Mouse (Mus musculus) lung, embryonic 16.5 days (tissue): Measurements from ENCODE around the gene Fgf14. TPM values are rescaled to one million over a fixed set of nuclear protein-coding genes. Genes with fewer than 3 reads are reported as not detected.
"Not testable (repeated sequence)": the region's sequence is repeated elsewhere in the genome, so short reads cannot be mapped to it uniquely, and the experiment has no call there.

Source experiments
- ATAC-seq: fragments of 200-750 bp; cut with Nextera tagmentation; 2 replicates; pipeline ENCODE4 v1.8.0; 2017; ENCODE audit warnings: low read depth, mild to moderate bottlenecking, moderate library complexity
- H3K27ac ChIP-seq: fragments of 300-500 bp; sonication (generic); 2 replicates; pipeline ENCODE4 v1.5.1; 2014; ENCODE audit warnings: mild to moderate bottlenecking, control low read depth, low read length
- H3K27me3 ChIP-seq: fragments of 300-500 bp; sonication (generic); 2 replicates; pipeline ENCODE4 v1.6.1; 2014; ENCODE audit warnings: low read depth, low read length, mixed read lengths; ENCODE audit not compliant: control insufficient read depth, insufficient read depth
- H3K36me3 ChIP-seq: fragments of 300-500 bp; sonication (generic); 2 replicates; pipeline ENCODE4 v1.6.1; 2014; ENCODE audit warnings: low read length; ENCODE audit not compliant: control insufficient read depth, insufficient read depth
- H3K4me1 ChIP-seq: fragments of 300-500 bp; sonication (generic); replicated peaks from 2 replicates; pipeline ENCODE4 v1.6.1; 2014; ENCODE audit warnings: low read length, mixed read lengths; ENCODE audit not compliant: control insufficient read depth, insufficient read depth
- H3K4me2 ChIP-seq: fragments of 300-500 bp; sonication (generic); 2 replicates; pipeline ENCODE4 v1.6.1; 2014; ENCODE audit warnings: low read depth, low read length, control low read depth
- H3K4me3 ChIP-seq: fragments of 300-500 bp; sonication (generic); 2 replicates; pipeline ENCODE4 v1.5.1; 2014; ENCODE audit warnings: mild to moderate bottlenecking, low read length, control low read depth
- H3K9ac ChIP-seq: fragments of 300-500 bp; sonication (generic); 2 replicates; pipeline ENCODE4 v1.6.1; 2014; ENCODE audit warnings: low read length, control low read depth
- H3K9me3 ChIP-seq: fragments of 300-500 bp; sonication (generic); 2 replicates; pipeline ENCODE4 v1.6.1; 2016; ENCODE audit warnings: low read length; ENCODE audit not compliant: control insufficient read depth
- WGBS: fragments of 180-500 bp; shearing (Covaris S2); extraction: QIAGEN DNeasy Blood & Tissue Kit; methylation state at CpG from one replicate; pipeline ENCODE4 v1.1.7; 2014; 5-methylcytosine and 5-hydroxymethylcytosine counted together
- polyA plus RNA-seq: library from polyadenylated mRNA; unstranded; fragments of >200 nt; fragmentation: Nextera tagmentation; extraction: Ambion mirVana; gene quantifications from 2 replicates; pipeline ENCODE4 v1.2.1, GENCODE M21; 2015

Fgf14 gene
- polyA plus RNA-seq, 1 experiment from 2014 or later, result 0.65 TPM

DNA sequence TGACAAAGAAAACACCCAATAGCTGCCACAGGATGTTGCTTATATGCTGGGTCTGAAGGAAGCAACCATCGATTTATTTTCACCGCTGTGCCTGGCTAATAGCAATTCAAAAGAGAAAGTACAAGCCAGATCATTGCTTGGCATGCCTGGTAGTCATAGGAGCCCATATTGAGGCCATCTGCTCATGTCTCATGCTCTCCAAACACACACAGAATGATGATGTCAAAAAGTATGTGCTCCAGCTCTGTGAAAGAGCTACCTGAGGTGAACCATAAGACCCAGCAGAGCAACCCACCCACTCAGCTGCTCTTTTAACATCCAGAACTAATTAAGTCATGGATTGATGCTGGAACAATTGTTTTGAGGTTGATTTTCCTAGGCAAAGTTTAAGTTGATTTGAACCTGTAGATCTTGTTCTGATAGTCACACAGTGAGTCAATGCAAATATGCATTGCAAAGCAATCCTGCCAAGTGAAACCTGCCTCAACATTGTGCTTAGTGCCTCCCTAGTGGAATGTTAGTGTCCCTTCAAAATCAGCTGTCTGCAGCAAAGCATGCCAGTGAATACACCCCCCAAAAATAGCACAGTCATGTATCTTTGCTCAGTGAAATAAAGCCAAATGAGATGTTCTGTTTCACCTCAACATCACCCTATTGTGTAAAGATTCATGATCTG, 70.8 kb downstream of the Fgf14 start:
- WGBS, result 86% methylated on average over 2 of the region's 2 CpGs
- no peak for ATAC-seq
- H3K4me3 ChIP-seq, result no peak overlapping the region

DNA sequence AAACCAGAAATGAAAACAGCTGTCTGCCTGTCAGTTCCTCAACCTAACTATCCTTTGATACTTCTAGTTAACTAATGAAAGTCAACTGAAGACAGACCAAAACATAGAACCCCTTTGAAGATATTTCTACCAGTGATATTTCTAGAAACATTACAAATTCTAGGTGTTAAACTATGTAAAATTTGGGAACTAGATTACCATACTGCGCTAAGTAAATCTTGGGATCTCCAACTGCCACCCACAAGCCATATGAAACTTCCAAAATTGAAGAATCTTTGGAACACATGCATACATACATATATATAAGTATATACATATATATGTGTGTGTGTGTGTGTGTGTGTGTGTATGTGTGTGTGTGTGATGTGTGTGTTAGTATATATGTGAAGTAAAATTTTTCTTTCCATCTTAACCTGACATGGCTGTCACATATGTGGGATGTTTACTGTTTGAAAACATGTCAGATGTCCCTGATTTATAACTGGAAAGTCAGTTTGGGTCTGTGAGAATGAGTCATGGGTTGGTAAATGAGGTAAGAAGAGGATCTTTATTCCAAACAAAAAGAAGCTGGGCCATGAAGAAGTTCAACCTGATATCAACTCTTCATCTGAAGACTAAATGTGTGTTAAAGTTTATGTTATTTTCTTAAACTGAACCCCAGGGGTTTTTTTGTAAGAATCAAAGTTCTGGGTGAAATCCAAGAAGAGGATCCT, 71.7 kb downstream of the Fgf14 start:
- 71% methylated on average over 1 of the region's 1 CpGs for WGBS
- H3K9ac ChIP-seq, result no peak overlapping the region
- no peak overlapping the region for H3K4me3 ChIP-seq
- no peak for ATAC-seq
- no peaks in the 10 kb centered on the region for H3K36me3 ChIP-seq
- H3K4me1 ChIP-seq, result no peaks in the 10 kb centered on the region
- H3K9me3 ChIP-seq, result no peaks in the 10 kb centered on the region
- H3K27me3 ChIP-seq, result no peaks in the 10 kb centered on the region
- H3K4me2 ChIP-seq, result no peak overlapping the region
- H3K27ac ChIP-seq, result no peak overlapping the region

More for the DNA sequence above, 70.8 kb downstream of the Fgf14 start:
- Histone ChIP-seq H3K27me3 (no peaks in the 10 kb centered on the region), H3K9ac (no peak overlapping the region), H3K27ac (no peak overlapping the region), H3K36me3 (no peaks in the 10 kb centered on the region), H3K4me2 (no peak overlapping the region), H3K9me3 (no peaks in the 10 kb centered on the region), H3K4me1 (no peaks in the 10 kb centered on the region)

DNA sequence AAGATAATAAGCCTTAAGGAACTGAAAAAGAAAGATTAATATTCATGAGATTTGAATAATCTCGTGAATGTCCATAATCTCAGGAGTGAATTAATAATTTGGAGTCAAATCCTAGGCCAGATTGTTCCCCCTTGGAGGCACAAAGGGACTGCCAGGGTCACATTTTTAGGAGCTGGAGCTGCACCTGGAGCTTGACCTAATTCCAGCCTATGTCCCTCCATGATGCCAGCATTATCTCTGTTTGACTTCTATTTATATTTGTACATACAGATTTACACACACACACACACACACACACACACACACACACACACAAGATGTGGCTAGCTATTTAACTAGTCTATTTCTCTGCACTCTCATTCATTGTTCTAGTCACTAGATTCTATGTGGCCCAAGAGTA, 100.4 kb downstream of the Fgf14 start:
- H3K4me3 ChIP-seq, result no peak overlapping the region
- no peaks in the 10 kb centered on the region for H3K9me3 ChIP-seq
- no peaks in the 10 kb centered on the region for H3K36me3 ChIP-seq
- no peak overlapping the region for H3K27ac ChIP-seq
- H3K27me3 ChIP-seq, result no peaks in the 10 kb centered on the region
- 74% methylated on average over 1 of the region's 1 CpGs for WGBS
- no peak overlapping the region for H3K4me2 ChIP-seq
- H3K4me1 ChIP-seq, result no peaks in the 10 kb centered on the region
- ATAC-seq, result no peak
- H3K9ac ChIP-seq, result no peak overlapping the region

DNA sequence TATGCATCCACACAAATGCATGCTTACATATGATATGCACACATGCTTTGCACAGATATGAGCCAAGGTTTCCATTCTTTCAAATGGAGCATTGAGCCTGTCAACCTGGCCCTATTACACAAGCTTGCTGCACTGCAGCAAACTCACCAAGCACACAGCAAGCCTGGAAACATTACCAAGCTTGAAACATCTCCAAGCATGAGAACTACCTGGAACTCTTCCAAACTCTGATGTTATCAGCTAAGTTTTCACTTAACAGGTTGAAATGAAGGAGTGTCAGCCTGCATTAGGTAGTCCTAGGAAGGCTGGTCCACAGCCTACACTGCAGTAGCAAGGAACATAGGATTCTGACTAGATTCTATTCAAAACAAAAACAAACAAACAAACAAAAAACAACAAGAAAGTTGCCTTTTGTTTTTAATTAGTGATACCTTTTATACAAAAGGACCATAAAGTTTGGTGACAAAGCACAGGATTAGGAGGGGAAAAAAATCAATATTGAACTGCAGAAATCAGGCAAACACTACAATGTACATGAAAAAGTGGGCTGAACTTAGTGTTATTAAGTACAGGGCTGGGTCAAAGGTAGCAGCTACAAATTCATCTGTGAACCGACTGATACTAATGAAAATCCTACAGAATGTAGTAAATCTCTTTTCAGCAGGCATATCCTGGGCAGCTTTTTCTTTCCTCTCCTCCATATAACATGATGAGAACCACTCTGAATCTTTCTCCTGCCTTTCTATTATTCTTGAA, 101.6 kb downstream of the Fgf14 start:
- Histone ChIP-seq H3K4me2 (no peak overlapping the region), H3K36me3 (no peaks in the 10 kb centered on the region), H3K9me3 (no peaks in the 10 kb centered on the region), H3K27ac (no peak overlapping the region), H3K9ac (no peak overlapping the region), H3K27me3 (no peaks in the 10 kb centered on the region), H3K4me3 (no peak overlapping the region), H3K4me1 (no peaks in the 10 kb centered on the region)
- ATAC-seq, result no peak
- 62% methylated on average over 1 of the region's 1 CpGs for WGBS

DNA sequence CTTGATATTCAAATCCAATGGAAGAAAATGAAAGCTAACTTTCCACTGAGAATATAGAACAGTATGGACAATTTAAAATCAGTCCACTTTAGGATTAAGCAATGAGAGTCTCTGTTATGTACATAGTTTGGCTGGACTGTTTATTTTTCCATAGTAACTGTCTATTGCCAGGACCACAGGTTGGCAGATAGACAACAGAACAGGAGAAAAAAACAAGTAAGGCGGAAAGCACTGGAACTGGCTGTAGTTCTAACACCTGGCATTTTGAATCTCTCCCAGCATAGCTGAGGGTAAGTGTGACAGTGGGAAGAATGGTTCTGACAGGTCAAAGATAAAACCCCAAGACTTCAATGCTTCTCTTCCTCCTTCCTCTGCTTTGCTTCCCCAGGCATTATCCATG, 110.5 kb downstream of the Fgf14 start:
- WGBS, result 86% methylated on average over 1 of the region's 1 CpGs
- no peak overlapping the region for H3K4me2 ChIP-seq
- H3K4me1 ChIP-seq, result no peaks in the 10 kb centered on the region
- no peak overlapping the region for H3K4me3 ChIP-seq
- no peak overlapping the region for H3K9ac ChIP-seq
- no peak for ATAC-seq
- H3K27me3 ChIP-seq, result no peaks in the 10 kb centered on the region
- H3K9me3 ChIP-seq, result no peaks in the 10 kb centered on the region
- H3K27ac ChIP-seq, result no peak overlapping the region
- H3K36me3 ChIP-seq, result no peaks in the 10 kb centered on the region

DNA sequence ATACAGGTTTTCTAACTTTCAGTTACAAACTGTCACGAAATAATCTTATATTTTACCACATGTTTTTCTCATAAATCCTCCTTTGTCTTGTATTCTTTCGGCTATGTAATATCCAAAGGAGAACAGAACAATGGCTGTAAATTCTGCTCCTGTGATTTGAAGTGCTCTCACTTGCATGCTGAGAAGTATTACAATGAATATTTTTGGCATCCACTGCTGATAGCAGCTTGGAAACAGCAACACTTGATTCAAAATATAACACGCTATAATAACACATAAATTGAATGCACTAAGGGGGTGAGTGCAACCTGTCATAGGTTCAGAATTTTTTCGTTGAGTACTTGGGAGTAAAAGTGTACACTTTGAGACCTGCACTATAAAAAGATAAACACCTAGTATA, 115.4 kb downstream of the Fgf14 start:
- ATAC-seq, result no peak
- Histone ChIP-seq H3K9ac (no peak overlapping the region), H3K4me2 (no peak overlapping the region)

DNA sequence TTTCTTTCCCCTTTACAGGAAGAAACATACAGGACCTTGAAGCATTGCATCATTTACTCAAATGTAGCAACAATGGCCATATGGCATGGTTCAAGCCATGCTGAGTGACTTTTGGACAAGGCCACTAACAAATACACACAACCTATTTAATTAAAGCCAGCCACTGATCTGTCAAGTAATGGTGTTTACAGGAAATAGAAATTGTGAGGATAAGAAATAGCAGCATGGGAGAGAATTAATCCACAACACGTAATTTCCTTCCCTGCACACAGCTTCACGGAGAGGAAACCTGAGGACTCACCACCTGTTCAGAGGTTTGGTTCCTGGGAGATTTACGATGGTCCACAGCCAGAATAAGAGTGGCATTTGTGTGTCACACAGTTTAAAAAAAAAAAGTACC, 140.8 kb downstream of the Fgf14 start:
- WGBS, result 66% methylated on average over 3 of the region's 3 CpGs
- H3K4me2 ChIP-seq, result no peak overlapping the region
- H3K9me3 ChIP-seq, result no peaks in the 10 kb centered on the region
- H3K4me1 ChIP-seq, result no peaks in the 10 kb centered on the region
- H3K27me3 ChIP-seq, result no peaks in the 10 kb centered on the region
- H3K9ac ChIP-seq, result no peak overlapping the region
- H3K27ac ChIP-seq, result no peak overlapping the region
- ATAC-seq, result no peak
- H3K36me3 ChIP-seq, result no peaks in the 10 kb centered on the region
- no peak overlapping the region for H3K4me3 ChIP-seq

More for the DNA sequence above, 115.4 kb downstream of the Fgf14 start:
- Histone ChIP-seq H3K27ac (no peak overlapping the region), H3K27me3 (no peaks in the 10 kb centered on the region), H3K36me3 (no peaks in the 10 kb centered on the region), H3K4me3 (no peak overlapping the region), H3K9me3 (no peaks in the 10 kb centered on the region), H3K4me1 (no peaks in the 10 kb centered on the region)
- 66% methylated on average over 4 of the region's 4 CpGs for WGBS

DNA sequence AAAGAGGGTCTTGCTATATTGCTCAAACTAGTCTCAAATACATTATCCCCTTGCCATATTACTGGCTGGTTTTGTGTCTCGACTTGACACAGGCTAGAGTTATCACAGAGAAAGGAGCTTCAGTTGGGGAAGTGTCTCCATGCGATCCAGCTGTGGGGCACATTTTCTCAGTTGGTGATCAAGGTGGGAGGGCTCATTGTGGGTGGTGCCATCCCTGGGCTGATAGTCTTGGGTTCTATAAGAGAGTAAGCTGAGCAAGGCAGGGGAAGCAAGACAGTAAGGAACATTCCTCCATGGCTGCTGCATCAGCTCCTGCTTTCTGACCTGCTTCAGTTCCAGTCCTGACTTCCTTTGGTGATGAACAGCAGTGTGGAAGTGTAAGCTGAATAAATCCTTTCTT, 141.6 kb downstream of the Fgf14 start:
- not testable (repeated sequence) for H3K27ac ChIP-seq, H3K36me3 ChIP-seq, H3K27me3 ChIP-seq, ATAC-seq, H3K9ac ChIP-seq, H3K4me2 ChIP-seq, H3K4me1 ChIP-seq, H3K9me3 ChIP-seq, H3K4me3 ChIP-seq
- WGBS, result 62% methylated on average over 2 of the region's 2 CpGs

DNA sequence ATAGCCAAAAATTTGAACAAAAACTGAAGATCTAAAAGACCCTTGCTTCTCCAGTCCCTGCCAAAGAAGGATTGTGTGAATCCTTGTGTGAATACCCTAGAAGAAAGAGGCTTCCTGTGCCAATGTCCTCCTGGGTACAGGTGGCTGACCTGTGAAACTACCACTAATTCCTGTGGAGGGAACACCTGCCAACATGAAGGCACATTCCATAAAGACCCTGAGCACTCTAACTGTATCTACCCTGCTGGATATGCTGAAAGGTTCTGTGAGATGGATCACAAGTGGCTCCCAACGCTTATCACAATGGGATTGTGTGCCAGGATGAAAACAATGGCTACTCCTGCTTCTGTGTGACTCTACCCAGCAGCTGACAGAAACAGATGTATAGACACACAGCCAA, 144.9 kb downstream of the Fgf14 start:
- WGBS, result 48% methylated on average over 1 of the region's 1 CpGs
- ATAC-seq, result no peak
- no peaks in the 10 kb centered on the region for H3K9me3 ChIP-seq
- H3K36me3 ChIP-seq, result no peaks in the 10 kb centered on the region
- H3K4me3 ChIP-seq, result no peak overlapping the region
- H3K27ac ChIP-seq, result no peak overlapping the region
- H3K9ac ChIP-seq, result no peak overlapping the region
- no peaks in the 10 kb centered on the region for H3K27me3 ChIP-seq
- no peaks in the 10 kb centered on the region for H3K4me1 ChIP-seq
- H3K4me2 ChIP-seq, result no peak overlapping the region
